In genomic region chr17:35917143-35917462, GRCm38 (mm10) we compare ENCODE assay signal across 1 mouse cellular context.
TF ChIP-seq lines count a peak whose summit lies in the region.

No protein-coding gene starts in this region.

TF ChIP-seq in ES-E14, 5 proteins besides CTCF, POLR2A, EP300 and RAD21:
- TF ChIP-seq HCFC1 (IDR thresholded peaks at IDR 0.05; ENCODE audit: borderline replicate concordance, insufficient read depth, low read length) (no peak), MAFK (IDR thresholded peaks at IDR 0.05; ENCODE audit: insufficient read depth, low read depth, low read length) (no peak), CHD2 (IDR thresholded peaks at IDR 0.05; ENCODE audit: low read depth, low read length) (no peak), ZNF384 (IDR thresholded peaks at IDR 0.05; ENCODE audit: low read depth, low read length) (no peak), ZC3H11A (IDR thresholded peaks at IDR 0.05; ENCODE audit: borderline replicate concordance, low read depth, low read length) (no peak)
